Mouse (Mus musculus) left cerebral cortex, adult 11 months (tissue): ENCODE measurements around the gene Npvf.

Experiments
- DNase-seq: peaks from one replicate; pipeline ENCODE4 v3.0.0; 2022; ENCODE audit warnings: low spot score

Gene Npvf

DNA sequence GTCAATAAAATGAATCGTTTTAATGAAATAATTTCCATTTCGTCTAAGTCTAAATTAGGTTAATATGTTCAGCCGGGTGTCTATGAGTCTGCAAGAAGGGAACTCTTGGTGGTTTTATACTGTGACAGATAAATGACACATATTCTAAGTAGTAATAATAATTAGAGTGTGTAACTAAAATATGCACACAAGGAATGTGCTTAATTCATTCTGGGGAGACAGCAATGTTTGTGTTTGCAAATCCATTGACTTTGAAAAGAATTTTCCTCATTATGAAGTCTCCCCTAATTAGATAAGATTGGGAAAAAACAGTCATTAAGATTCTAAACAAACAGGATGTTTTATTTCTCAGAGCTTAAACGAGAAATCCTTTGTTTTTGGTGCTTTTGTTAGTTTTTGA lies at the start of gene Npvf:
Gene Npvf, minus strand, starts transcription at position 84 of the 400 bp plus-strand sequence.
- DNase-seq, result no peak

DNA sequence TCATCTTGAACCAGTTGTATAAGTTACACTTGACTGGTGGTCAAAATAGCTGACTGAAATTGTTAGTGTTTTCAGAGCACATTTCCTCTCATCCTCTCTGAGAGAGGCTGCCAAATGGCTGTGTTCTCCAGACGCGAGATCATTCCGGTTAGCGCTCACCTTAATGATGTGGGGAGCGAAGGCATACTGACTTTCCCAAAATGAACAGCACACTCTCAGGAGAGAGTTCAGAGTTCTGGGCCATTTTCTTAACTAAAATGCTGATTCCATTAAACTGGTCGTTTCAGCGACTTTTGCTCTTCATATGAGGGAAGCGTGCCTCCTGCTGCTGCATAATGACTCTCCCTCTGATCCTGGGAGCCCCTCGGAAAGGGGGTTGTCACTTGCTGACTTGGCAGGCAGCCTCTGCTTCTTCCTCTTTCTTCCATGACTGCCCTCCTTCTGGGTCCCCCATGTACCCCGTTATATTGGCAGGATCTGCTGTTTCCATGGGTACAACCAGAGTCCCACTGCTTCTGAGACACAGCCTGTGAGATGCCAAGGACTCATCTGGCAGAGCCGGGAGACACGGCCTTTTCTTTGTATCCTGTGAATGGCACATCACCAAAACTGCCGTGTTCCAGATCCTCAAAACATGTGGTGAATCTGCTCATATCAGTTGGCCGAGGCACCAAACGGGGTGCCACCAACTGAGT lies 35.0 kb upstream of the Npvf start:
- no peak for DNase-seq

DNA sequence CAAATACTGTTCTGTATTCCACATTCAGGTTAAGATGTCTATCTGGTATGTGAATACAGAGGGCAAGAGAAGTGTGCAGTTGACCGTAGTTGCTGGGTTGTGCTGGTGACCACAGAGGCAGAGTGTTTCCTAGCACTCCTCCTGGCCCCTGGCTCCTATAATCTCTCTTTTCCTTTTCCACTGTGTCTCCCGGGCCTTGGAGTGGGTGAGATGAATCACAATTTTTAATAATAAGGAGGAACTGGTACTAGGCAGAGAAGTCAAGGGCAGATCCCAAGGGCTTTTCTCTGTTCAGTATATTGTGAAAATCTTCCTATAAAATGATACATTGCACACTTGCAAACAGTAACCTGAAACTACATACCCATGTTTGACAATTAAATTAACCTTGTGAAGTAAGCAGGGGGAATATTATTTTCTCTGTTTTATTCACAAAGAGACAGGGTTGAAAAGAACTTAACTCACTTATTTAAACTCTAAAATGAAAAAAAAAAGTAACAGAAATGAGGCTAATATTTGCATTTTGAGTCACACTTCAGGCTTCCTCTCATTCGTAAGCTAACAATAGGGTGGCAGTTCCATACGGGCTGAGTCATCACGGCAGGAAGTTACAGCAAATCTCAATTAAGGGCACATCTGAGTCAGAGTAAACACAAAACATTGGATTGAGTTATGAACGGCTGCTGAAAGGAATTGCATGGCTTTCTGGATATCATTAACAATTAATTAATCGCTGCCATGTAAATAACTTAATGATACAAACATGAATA lies 30.6 kb upstream of the Npvf start:
- no peak for DNase-seq

DNA sequence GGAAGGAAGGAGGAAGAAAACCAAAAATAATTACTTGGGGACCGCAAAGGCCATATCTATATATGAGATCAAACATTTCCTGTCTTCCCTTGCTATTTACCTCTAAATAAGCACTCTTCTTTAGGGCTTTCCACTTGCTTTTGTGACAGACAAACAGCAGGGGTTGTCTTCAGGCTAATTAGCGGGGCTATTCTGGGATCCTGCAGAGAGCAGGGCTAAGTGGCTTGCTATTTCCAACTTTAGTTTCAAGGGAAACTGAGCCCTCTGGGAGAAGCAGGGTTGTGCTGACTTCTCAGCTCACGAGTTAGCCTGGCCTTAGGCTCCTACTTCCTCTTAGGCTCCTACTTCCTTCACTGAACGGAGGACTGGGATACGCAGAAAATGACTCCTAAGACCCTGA lies 27.3 kb upstream of the Npvf start:
- no peak for DNase-seq

DNA sequence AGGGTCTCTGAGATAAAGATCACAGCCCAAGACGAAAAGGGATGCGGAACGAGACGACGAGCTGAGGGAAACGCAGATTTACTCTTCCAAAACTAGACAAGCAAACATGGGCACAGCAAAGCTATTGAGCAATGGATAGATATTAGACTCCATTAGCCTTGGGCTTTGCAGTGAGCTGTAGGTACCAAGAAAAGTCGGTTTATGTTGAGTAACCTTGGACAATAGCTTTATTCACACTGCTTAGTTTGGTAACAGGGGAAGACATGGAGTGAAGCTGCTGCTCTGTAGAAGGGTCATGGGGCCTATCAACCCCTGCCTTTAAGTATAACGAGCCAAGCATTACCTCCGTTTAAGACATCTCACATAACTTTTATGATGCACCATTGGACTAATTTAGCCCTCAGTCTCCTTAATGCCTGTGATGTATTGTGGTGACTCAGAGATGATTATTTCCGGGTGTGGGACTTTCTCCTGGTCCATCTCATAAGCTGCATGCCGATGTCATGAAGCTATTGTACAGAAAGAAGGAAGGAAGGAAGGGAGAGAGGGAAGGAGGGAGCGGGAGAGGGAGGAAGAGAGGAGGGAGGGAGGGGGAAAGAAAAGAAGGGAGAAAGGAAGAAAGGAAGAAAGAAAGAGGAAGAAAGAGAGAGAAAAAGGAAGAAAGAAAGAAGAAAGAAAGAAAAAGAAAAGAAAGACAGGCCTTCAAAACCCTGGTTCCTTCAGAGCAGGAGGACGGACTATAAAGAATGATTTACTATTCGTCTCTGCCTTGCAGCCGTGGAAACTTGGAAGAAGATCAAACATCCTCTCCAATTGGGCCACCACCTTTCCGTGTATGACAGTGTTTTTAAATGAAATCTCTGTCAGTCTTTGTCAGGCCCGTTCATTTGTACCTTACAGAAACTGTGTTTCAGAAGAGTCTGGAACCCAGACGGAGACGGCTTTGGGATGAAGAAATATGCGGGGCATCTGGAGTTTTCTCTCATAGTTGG lies 26.3 kb upstream of the Npvf start:
- no peak for DNase-seq

DNA sequence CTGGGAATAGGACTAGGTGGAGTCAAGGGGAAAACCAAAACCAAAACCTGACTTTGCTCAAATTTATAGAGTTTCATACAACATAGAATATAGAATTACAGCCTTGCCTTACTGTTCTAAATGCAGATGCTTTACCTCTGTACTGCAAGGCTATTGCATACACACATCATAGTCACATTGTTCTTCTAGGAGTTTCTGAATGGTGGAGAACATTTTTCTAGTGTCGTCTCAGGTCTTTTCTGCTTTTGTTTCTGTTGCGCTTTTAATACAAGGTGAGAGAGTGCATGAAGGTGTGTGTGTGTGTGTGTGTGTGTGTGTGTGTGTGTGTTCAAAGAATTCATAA lies 25.2 kb upstream of the Npvf start:
- DNase-seq, result no peak

DNA sequence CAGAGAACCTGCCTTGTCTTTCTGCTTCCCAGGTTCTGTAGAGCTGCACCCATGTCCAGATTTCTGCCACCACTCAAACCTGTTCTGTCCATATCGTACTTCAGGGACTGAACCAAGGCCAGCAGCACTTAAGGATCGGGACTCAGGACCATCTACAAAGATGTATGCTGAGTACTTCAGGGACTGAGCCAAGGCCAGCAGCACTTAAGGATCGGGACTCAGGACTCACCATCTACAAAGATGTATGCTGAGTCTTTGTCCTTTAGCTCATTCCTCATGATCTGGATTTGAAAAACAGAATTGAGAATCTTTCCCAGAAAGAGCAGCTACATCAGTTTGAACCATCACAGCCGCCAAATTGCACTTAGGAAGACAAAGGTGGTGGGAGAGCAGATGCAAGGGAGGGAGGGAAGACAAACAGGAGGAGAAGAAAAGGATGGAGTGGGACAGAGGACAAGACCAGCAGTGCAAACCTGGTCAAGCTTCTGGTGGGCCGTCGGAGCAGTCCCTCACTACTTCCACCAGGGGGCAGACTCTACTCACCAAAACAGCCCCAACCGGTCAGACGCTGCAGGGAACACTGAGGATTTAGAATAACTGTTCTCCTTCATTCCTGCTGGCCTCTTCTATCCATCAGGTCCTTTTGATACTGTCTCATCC lies 24.7 kb upstream of the Npvf start:
- peak; percentile 52 for DNase-seq

DNA sequence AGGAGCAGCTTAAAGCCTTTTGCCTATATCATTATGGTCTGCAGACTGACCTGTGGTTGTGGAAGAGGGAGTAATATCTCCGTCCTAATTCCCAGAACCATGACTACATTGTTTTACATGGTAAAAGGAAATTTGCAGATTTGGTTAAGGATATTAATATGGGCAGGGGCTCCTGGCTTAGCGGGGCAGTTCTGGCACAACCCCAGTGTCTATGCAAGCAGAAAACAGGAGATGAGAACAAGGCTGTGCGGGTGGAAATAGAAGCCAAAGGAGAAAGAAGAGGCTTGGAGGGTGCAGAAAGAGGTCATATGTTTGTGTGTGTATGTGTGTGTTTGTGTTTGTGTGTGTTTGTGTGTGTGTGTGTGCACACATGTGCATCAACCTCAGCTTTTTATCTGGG lies 17.0 kb upstream of the Npvf start:
- no peak for DNase-seq

DNA sequence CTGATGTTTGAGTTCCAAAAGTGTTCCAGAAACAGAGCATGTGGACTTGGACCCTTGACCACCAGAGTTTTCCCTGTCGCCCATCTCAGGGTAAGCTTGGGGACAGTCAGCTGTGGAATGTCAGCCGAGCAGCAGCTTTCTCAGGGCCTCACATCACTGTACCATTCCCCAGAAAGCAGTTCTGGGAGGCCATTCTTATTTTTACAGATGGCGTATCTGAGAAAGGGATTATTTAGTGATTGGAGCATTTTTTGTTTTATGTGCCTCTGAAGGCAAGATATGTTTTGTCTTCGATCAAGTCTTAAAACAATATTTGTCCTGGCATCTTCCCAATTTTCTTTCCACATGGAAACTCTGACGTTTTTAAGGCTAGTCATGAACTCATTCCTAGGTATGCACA lies 12.7 kb upstream of the Npvf start:
- DNase-seq, result no peak

DNA sequence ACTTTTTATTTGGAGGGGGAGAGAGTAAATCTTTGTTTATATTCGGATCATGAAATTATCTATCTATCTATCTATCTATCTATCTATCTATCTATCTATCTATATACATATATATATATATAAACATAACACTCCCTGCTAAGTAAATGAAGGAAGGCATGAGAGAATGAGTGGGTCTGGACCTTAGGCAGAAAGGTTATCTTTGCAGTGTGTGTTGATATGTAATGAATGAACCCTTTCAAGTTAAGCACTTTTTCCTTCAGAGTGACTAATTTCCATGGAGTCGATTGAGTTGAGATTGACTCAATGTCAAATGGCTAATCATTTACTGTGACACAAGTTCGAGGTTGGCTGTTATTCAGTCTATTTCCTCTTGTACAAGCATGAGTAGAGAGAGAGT lies 10.8 kb upstream of the Npvf start:
- no peak for DNase-seq

DNA sequence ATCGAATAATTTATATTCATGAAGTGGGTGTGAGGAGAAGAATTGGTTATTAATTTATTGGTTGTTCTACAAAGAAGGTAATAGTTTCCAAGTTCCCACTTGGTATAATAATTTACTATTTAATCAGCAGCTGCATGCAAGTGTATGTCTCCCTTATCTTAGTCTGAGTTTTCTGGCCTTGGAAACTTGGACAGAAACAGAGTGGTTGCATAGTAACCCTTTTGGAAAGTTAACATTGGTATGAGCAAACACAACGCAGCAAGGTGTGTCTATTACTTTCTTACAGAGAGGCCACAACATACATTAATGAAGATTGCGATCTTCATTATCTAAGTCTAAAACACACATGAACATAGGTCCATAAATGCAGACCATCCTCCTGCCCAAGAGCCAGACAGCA lies 10.0 kb upstream of the Npvf start:
- DNase-seq, result no peak

DNA sequence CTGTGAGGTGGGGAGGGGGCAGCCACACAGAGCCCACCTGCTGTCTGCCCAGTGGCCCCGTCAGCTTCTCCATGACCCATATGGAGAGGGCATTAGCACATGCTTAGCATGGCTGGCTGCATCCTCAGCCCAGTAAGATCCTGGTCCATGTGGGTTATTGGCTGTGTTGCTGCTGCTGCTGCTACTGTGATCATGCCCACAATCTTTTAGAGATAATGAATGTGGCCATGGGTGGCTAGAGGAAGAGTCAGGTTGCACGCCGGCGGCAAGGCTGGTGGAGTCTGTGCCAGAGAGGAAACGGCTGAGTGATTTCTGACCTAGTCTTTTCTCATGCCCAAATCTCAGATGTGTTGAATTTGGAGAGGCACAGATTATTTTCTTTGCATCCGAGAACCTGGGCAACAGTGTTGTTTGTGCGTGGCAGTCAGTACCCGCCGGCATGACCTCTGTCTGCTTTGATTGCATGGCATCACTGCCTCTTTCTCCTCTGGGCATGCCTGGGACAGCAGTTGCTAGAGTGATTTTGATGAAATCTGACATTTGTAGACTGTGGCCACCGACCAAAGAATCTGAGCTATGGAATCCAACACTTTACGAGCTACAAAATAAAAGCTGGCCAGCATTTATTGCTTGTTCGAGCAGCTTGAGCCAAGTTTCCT lies 8.8 kb upstream of the Npvf start:
- no peak for DNase-seq

DNA sequence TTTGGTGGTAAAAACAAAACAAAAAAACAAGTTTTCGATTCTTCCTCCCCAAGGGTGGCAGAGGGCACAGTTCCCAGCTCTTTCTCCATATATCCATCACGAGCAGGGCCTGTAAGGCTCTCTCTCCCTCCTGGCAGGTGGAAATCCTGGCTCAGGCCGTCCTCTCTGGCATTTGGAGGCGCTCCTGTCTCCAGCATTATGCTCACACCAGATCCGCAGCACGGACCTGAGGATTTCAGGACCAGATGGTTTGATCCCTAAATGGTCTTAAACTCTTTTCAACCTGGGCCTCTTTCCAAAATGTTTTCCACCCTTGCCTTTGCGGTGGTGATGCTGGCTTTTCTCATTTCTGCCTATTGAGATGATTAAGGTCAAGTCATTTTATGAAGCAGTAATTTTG lies 7.5 kb upstream of the Npvf start:
- DNase-seq, result no peak

DNA sequence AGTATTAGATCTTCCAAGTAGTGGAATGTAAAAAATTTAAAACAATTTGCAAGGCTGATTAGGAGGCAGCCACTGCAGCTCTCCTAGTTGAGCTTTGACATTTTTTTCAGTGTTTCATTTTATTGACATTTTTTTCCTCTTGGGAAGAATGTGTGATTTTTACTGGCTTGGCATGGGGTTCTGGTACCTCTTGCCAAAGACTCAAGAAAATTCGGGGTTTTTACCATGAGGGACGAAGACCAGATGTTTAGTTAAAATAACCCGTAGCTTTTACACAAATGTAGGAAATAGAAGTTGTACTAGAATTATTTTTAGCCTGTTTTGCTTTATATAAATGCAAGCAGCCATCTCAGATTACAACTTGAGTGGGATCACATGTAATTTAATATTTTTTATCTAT lies 4.2 kb upstream of the Npvf start:
- no peak for DNase-seq

DNA sequence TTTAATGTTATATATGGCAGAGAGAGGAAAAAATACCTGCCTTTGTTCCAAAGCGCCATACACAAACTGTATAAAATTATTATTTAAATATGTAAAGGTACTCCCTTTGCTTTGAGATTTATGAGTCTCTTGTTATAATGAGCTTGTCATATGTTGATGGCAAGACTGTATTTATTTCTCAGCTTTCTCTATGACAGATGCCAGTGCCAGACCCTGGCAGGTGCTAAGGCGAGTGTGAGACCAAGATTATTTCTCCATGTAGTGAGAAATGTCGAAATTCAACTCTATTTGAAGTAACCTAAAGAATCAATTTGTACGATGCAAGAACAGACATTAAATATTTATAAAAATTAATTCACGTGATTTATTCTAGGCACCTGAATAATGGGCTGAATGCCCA lies 3.8 kb upstream of the Npvf start:
- no peak for DNase-seq

DNA sequence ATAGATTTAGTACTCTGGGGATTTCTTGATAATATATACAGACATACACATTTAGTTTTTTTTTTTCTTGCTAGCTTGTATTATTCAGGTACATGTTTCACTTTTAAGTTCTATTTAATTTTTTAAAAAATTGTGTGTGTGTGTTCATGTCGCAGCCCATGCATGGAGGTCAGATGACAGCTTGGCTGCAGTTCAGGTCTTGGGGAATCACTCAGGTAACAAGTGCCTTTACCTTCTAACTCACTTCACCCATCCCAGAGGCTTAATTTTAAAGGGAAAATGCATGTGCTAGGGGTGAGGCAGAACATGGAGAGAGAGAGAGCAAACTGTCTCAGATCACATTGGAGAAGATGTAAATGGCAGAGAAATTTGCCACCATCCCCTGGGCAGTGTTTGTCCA lies 2.2 kb upstream of the Npvf start:
- DNase-seq, result no peak

DNA sequence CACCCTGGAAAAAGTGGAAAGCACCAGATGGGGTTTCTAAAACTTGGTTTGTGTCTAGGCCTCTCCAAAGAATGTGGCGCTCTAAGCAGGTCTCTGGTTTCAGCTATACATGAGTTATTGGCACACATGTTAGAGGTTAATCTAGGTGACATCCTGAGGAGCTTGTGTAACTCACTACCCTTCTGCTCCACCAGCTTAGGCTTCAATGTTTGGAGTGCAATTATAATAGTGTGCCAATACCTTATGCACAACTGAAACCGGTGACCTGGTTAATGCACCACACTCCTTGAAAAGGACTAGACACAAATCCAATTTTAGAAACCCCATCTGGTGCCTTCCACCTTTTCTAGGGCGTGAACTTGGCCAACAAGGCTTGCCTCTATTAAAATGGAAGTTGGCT lies 1.7 kb upstream of the Npvf start:
- DNase-seq, result no peak

DNA sequence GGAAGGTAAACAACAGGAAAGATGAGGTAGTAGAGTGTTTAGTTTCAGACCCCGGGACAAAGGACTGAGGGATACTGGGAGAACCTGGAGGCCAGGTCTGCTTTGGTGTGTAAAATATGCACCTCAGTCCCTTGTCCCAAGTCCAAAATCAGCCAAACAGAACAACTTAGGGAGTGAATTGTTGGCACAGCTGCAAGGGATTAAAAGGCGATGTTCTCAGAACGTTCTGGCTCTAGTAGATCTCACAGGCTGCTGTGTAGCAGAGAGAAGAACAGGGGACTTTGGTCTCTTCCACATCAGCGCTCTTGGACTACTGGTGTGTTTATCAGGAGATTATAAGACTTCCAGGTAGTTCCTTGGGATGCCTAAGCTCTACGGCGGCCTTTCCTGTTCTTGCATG lies 6.6 kb downstream of the Npvf start:
- DNase-seq, result no peak

DNA sequence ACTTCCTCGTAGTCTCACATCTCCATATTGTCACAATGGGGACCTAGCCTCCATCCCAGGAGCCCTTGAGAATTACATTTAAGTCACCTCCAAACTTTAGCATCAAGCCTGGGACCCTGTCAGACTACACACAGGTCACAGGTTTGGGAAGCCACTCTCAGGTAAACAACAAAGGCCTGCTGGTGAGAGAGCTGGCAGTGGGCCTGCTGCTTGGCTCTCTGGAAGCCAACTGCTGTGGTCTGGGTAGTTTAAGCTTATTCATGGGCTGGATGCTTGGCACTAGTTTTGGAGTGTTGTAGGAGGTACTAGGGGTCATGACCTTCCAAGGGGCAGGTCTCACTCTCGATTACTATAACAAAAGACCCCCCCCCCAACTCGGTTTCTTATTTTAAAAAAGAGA lies 7.6 kb downstream of the Npvf start:
- DNase-seq, result no peak

DNA sequence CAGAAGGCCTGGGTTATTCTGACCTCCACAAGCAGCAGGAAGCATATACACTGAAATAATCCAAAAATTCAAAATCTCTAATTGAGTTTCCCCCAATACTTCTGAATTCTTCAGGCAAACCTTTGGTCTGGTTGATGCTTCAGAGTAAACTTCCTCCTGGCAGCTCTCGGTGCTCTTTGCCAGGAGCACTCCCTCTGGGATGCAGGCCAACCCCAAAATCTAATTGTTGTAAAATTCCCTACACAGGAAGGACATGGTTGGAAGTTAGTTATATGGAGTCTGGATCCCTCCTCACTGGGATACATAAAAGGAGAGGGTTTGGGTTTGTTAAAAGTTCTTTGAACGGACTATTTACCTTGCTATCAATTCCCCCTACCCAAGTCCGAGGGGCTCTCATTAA lies 9.5 kb downstream of the Npvf start:
- no peak for DNase-seq

DNA sequence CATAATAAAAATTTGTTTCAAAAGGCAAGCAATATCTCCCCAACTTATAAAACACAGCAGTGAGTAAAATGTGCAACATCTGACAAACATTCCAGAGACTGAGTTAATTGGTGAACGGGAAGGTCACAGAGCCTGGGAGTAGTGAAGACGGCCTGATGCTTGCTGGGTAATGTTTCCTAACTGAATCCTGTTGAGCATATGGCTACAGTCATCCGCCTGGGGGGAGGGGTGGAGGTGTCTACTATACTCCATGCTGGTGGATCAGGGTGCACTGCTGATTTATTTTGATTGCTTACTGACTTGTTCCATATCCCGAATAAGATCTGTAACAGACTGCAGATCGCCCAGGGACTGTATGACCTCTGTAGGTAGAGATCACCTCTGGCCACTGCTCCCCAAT lies 12.3 kb downstream of the Npvf start:
- no peak for DNase-seq

DNA sequence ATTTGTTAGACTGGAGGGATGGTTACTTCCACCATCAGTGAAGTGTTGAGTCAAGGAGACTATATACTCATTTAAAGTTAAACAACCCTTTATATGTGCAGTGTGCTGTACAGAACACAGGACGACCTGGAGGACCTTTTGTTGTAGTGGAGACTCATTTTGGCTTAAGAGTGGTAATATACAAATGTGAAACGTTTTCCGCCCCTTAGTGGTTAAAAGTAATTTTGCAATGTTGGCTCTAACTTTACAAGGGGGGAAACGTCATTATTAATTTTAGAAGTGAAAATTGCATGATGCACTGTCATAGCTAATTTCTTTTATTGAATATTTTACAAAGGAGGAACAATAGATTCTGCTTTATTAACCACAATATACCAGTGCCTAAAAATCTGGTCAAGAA lies 13.9 kb downstream of the Npvf start:
- no peak for DNase-seq
